Mouse (Mus musculus) E14TG2a.4 (cell line): Measurements from ENCODE around the gene Acta1.

ENCODE experiments used
- CTCF ChIP-seq: conservative IDR thresholded peaks from 2 replicates; pipeline ENCODE4 v1.5.1; 2014; ENCODE audit warnings: low read length
- POU5F1 ChIP-seq: IDR thresholded peaks from 2 replicates; pipeline ENCODE4 v1.6.1; 2014; ENCODE audit warnings: low read length, borderline replicate concordance

- no peak for TF ChIP-seq CTCF
- no peak for TF ChIP-seq POU5F1
Observed at GRCm38 (mm10) chr8:123899366-123899765, 4.8 kb upstream of the Acta1 start.
